Mouse (Mus musculus): ENCODE data around the gene Ndufaf8. TPM values are rescaled to one million over a fixed set of nuclear protein-coding genes. Genes with fewer than 3 reads are reported as not detected.

Ndufaf8 gene
- total RNA-seq, 2 experiments from 2014 or later: 32.5 to 36.1 TPM

DNA sequence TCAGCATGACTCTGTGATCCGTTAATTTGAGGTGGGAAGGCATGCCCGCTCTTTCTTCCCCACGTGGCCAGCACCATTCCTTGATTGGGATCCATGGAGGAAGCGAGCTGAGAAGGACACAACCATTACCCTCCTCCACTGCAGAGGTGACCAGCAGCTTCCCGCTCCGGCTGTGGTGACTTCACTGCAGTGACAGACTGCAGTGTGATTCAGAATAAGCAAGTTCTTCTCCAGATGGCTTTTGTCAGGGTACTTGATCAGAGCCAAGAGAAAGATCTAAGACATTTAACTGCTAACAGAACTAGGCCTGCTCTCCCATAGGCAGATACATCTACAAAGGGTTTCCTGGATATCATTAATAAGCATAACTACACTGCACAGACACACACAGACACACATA, 18.4 kb upstream of the Ndufaf8 start:
- peak in 1 of 2 experiments; percentile 48 for DNase-seq (ENCODE audit: low spot score in 2 of 2)

DNA sequence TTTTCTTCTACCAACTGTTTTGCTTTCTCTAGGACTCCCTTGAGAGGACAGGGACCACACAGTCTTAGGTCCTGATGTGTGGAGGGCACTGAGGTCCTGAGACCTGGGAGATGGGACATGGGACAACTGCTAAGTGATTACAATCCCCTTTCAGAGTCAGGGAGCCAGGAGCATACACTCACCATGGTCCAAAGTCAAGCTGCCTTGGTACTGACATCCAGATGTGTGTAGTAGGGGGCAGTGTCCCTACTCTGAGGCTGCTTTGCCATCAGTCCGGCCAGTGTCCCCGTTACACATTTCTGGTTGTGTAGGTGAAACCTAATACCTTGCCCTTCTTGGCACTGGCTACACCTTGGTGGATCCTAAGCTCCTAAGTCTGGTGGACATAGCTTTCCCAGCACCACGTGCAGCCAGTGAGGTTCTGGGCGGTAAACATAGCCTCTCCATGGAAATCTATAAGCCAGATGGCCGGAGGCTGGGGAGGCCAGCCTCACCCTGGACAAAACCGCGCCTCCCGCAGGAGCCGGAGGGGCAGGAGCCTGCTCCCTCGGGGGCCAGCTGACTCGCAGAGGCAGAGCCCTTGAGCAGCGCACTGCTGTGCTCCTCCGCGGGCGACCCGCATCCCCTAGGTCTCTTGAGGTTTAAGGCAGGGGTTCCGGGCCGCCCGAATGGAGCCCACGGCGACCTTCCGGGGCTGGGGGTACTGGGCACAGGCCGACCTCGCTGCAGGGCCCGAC, 12.7 kb upstream of the Ndufaf8 start:
- intact Hi-C loops (cut with DNase I): no loop called here
- peak in 1 of 2 experiments; percentile 21 for DNase-seq (ENCODE audit: low spot score in 2 of 2)

More for the DNA sequence above, 18.4 kb upstream of the Ndufaf8 start:
- intact Hi-C loops (cut with DNase I): loop anchor here (5.0 kb wide), 1 partner anchor 63 kb away; no protein-coding TSS in a partner anchor

DNA sequence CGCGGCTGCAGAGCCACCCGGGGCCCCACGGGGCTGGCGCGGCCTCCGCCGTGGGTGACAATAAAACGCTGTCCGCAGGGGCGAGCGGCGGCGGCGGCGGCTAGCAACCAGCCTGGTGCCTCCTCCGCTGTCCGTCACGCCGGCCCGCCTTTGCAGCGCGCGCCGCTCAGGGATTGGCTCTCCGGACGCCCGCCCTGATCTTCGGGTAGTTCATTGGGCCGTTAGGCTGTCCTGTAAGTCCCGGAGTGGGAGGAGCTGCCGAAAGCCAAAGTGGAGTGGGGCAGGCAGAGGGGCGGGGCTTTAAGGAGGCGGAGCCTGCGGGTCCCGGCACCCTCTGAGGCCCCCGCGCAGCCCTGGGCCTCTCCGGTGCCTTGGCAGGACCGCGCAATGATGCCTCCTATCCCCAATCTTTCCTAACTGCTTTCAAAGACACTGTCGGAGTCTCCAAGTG, 12.0 kb upstream of the Ndufaf8 start, which contains the start of gene Cep131:
TSS of gene Cep131 (minus strand) at position 126 of the 451 bp plus-strand sequence.
- DNase-seq (ENCODE audit: low spot score in 2 of 2): peak; percentile 97 to 99
- intact Hi-C loops (cut with DNase I): no loop called here

DNA sequence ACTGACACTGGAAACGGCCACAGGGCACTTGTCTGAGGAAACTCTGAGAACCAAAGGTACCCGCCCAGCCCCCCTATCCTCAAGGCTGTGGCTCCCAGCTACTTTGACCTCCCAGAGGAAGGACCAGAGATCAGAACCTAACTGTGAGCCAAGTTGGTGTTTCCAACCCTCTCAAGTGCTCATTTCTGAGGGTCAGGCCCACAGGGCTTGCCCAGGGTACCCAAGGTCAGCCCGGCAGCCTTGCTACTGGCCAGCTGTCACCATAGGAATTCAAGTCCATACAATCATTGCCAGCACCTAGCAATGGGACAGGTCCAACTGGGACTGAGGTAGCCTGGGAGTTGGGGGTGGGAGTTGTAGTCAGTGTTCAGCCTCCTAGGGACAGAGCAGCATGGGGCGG, 8.1 kb upstream of the Ndufaf8 start:
- DNase-seq (ENCODE audit: low spot score in 2 of 2): no peak
- intact Hi-C loops (cut with DNase I): no loop called here

DNA sequence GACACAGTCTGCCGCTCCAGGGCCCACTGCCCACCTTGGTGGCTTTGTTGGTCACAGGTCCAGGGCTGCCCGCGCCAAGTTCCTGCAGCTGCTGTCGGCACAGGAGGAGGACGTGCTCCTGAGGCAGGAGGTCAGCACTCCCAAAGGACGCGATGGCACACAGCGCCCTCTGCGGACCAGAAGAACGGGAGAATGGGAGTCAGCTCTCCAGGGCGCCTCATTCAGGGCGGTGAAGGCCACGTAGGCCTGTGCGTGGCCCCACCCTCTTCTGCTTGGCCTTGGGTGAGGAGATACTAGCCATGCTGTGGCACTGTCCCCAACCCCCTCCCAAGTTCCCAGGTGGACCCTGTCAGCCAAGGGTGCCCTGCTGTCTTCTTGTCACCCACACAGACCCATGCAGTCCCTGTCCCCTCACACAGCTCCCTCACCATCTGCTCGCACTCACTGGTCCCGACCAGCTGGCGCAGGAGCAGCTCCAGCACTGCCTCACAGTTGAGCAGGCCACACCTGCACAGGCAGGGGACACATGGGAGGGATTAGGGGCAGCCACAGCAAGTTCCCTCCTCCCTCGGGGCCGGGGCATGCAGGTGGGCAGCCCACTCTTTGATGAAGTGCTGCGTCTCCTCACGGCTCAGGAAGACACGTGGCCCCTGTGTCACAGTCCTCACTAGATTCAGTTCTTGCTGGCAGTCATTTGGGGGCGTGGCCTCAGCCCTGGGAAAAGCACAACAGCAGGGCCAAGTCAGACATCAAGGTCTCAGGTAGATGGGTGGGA, 5.7 kb upstream of the Ndufaf8 start:
- DNase-seq (ENCODE audit: low spot score in 2 of 2): no peak
- intact Hi-C loops (cut with DNase I): no loop called here

DNA sequence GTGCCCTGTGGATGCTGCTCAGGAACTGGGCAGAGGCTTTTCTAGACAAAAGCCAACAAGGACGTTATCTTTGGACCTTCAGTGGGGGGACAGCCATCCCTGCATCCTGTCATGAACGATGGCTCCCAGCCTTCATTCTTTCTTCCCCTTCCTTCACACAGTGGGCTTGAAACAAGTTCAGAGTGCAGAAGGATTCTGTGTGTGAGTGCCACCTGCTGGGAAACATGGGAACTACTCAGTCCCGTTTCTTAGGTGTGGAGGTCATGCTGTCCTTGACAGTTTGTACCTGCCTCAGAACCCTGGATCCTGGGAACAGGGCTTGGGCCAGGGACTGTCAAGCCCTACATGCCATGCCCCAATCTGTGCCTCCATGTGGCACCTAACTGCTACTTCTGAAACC, 2.3 kb downstream of the Ndufaf8 start:
- intact Hi-C loops (cut with DNase I): loop anchor here (2.0 to 5.0 kb wide), 2 partner anchors 89 to 188 kb away; partner anchors contain the start of gene Chmp6
- peak; percentile 67 to 78 for DNase-seq (ENCODE audit: low spot score in 2 of 2)

DNA sequence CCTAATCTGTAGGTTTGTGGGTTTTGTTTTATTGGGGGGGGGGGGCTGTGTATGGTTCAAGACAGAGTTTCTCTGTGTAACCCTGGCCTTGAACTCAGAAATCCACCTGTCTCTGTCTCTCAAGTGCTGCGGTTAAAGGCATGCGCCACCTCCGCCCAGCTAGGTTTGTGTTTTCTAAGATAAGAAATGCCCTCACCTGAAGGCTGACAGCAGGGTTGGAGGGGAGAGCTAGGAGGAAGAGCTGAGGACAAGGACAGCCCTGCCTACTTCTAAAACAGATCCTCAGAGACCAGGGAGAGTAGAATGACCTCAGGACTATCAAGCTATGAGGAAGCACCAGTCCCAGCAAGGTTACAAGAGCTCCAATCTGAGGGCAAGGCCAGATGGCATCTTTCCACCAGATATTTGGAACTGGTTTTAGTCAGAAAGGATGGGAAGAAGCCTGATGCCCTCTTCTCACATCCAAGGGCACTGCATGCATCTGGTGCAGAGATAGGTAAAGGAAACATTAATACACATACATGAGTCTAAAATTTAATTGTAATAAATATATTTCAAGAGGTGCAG, 4.8 kb downstream of the Ndufaf8 start:
- intact Hi-C loops (cut with DNase I): loop anchor here (5.0 kb wide), 1 partner anchor 91 kb away; no protein-coding TSS in a partner anchor
- DNase-seq (ENCODE audit: low spot score in 2 of 2): no peak

DNA sequence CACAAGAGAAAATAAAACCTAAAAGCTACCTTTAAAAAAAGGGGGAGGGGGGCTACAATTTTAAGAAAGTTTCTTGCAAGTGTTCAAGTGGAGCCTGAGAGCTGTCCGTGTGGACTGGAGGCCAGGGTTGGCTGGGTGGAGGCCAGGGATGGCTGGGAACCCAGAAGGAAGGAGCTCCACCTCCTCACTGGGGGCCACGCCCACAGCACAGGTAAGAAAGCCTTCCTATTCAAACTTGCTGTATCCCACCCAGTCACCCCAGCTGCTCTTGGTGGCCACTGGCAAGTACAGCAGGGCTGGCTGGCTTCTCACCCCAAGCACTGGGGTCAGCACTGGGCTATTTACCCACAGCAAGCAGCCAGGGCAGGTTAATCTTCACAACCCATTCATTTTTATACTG, 8.3 kb downstream of the Ndufaf8 start:
- no peak for DNase-seq (ENCODE audit: low spot score in 2 of 2)
- intact Hi-C loops (cut with DNase I): no loop called here

DNA sequence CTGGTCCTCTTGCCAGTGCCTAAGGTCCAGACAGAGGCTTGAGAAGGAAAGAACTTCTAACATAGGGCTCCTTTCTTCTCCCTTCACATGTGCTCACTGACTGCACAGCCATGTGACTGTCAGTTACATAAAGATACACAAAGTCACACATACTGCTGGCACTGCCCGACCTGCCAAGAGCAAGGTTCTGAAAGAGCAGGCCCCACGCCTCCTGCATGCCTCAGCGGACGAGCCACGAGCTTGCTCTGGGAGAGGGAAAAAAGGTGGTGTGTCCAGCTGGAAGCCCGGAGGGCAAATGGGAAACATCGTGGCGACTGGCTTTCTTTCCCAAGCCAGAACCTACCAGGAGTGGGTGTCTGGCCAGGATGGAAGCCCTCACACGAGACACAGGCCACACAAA, 9.1 kb downstream of the Ndufaf8 start:
- DNase-seq (ENCODE audit: low spot score in 2 of 2): no peak
- intact Hi-C loops (cut with DNase I): no loop called here

DNA sequence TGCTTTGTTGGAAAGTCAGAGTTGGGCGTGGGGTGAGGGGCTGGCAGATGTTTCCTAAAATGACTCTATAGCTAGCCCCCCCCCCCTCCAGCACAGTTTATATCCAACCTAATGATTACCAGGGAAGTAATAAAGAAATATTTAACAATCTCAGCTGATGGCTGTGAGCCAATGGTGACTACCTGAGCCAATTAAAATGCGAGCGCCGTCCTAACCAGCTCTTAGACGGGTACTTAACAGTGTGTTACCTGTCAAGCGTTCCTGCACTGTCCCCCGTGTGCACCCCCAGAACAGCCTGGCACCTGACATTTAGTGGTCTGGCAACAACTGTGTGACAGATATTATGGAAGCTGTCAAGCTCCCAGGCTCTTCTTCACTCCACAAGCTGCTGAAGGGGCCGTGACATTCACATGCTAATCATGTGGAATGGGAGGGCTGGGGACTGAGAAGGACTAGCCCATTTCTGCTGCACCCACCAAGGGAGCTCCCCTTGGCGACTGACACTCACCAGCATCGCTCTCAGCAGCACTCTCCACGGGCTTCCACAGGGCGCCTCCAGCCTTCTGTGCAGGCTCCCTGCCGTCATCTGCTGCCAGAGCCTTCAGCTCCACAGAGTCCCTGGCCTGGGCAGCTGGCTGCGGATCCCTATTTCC, 11.0 kb downstream of the Ndufaf8 start:
- DNase-seq (ENCODE audit: low spot score in 2 of 2): no peak
- intact Hi-C loops (cut with DNase I): loop anchor here (2.0 kb wide), 1 partner anchor 197 kb away; no protein-coding TSS in a partner anchor

DNA sequence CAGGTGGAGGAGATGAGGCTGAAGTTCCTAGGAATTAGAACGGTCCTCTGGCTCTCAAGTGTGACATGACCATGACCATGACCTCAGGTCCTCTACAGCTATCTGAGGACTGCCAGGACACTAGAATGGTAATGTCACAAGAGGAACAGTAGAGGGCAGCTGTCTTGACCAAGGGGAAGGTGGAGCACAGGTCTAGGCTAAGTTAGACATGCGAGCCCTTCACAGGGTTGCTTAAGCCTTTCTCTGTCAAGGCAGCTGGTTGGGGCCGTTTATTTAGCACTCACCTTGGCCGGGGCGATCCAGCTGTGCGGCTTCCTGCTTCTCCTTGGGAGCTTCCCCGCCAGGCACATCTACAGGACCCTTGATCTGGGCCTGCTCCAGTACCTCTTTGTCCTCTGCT, 11.8 kb downstream of the Ndufaf8 start:
- intact Hi-C loops (cut with DNase I): loop anchor here (2.0 kb wide), 1 partner anchor 196 kb away; no protein-coding TSS in a partner anchor
- DNase-seq (ENCODE audit: low spot score in 2 of 2): no peak

DNA sequence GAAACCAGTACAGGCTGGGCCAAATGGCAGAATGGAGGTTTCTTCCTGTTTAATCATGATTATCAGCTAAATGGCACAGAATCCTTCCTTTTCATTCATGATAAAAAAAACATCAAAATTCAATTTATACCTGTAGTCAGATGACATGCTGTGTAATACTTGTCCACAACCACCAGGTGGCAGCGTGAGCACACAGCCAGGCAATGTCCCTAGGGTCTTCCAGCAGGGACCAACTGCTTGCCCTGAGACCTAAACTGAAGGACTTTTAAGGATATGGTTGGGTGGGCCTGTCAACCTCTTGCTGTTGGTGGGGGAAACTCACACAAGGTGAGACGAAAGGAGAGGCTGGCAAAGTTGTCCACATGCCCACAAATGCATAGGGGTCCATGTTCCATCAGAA, 12.3 kb downstream of the Ndufaf8 start:
- no peak for DNase-seq (ENCODE audit: low spot score in 2 of 2)
- intact Hi-C loops (cut with DNase I): loop anchor here (2.0 kb wide), 1 partner anchor 196 kb away; no protein-coding TSS in a partner anchor

DNA sequence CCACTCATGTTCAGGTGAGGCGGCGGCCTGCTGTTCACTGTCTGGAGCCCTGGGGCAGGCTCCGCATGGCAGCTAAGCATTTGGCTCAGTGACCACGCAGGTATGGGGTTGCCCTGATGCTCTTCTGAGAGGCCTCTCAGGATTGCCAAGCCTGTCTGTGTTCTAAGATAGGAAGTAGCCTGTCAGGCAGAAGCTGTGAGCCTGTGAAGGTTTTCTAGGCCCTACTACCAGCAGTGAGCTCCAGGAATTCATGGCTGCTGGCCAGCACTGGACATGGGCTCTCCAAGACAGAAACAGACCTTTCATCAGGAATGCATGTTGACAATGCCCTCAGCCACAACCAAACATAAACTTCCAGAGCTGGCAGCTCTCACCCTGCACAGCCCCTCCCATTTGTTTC, 13.4 kb downstream of the Ndufaf8 start:
- intact Hi-C loops (cut with DNase I): no loop called here
- DNase-seq (ENCODE audit: low spot score in 2 of 2): no peak

DNA sequence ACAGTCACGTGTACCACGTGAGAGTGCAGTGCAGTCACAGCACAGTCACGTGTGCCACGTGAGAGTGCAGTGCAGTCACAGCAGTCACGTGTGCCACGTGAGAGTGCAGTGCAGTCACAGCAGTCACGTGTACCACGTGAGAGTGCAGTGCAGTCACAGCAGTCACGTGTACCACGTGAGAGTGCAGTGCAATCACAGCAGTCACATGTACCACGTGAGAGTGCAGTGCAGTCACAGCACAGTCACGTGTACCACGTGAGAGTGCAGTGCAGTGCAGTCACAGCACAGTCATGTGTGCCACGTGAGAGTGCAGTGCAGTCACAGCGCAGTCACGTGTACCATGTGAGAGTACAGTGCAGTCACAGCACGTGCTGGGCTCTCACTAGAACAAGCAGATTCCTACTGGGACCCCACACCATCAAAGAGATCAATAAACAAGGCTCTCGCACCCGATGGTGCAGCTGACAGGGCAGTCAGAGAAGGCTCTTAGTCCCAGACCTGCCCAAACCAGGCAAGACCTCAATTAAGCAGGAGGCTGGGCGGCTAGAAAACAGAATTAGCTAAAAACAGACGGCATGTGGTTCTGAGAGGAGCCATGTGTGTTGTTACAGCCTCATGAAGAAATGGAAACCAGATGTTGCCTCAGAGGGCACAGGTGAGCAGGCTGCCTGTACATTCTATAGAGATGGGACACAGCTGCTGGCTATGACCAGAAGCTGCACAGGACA, 15.9 kb downstream of the Ndufaf8 start:
- intact Hi-C loops (cut with DNase I): no loop called here
- no peak for DNase-seq (ENCODE audit: low spot score in 2 of 2)

DNA sequence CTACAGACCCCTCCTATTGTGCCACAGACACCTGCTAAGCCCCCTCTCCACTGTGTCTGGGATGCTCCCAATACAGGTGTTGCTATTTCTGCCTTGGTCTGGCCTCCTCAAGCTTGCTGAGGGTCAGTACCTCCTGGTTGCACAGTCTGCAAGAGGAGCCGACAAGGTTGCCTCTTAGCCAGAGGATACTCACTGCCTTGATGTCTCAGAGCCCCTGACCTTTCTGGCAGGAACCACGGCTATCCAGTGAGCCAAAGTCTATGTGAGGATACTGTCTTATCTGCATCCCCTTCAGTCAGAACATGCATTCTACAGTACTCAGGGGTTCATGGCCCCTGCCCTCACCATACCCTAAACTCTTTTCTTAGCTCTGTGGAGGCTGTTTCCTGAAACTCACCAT, 18.9 kb downstream of the Ndufaf8 start:
- no peak for DNase-seq (ENCODE audit: low spot score in 2 of 2)
- intact Hi-C loops (cut with DNase I): no loop called here

DNA sequence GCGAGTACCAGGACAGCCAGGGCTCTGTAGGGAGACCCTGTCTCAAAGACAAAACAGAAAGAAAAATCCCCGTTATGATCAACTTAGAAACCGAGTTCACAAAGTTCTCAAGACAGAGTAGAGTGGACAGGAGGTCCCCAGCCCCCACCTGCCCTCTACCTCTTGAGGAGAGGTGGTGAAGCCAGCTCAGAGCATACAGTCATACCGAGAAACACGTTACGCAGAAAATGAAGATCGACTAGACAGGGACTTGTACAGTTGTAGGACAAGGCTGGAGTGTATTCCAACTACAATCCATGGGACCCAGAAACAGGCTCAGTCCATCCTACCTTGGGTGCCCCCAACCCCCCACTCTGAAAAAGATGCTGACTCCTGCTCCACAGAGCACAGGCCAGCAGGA, 20.4 kb downstream of the Ndufaf8 start:
- DNase-seq (ENCODE audit: low spot score in 2 of 2): no peak
- intact Hi-C loops (cut with DNase I): no loop called here

DNA sequence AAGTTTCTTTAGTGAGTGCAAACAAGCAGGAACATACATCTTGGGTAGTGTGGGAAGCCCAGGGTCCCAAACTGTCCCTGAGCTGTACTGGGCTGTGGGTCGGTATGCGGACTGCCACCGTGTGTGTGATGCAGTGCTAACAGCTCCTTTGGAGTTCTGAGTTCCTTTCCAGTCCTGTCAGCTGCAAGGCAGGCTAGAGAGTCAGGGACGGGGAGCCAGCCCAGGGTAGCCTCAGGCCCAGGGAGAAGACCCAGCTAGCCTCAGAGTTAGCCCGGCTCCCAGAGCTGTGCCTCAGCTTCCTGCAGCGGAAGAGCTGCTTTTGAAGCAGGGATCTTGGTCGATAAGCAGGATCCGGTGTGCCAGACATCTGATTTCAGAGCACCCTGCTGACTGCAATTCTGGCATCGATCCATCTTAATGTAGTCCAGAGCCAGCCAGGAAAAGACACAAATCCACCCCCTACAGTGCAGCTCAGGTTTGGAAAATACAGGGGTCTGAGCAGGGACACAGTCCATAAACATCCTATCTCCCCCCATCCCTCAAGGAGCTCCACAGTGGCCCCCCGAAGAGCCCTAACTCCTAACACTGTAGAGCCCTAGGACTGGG, 21.3 kb downstream of the Ndufaf8 start:
- DNase-seq (ENCODE audit: low spot score in 2 of 2): no peak
- intact Hi-C loops (cut with DNase I): no loop called here

DNA sequence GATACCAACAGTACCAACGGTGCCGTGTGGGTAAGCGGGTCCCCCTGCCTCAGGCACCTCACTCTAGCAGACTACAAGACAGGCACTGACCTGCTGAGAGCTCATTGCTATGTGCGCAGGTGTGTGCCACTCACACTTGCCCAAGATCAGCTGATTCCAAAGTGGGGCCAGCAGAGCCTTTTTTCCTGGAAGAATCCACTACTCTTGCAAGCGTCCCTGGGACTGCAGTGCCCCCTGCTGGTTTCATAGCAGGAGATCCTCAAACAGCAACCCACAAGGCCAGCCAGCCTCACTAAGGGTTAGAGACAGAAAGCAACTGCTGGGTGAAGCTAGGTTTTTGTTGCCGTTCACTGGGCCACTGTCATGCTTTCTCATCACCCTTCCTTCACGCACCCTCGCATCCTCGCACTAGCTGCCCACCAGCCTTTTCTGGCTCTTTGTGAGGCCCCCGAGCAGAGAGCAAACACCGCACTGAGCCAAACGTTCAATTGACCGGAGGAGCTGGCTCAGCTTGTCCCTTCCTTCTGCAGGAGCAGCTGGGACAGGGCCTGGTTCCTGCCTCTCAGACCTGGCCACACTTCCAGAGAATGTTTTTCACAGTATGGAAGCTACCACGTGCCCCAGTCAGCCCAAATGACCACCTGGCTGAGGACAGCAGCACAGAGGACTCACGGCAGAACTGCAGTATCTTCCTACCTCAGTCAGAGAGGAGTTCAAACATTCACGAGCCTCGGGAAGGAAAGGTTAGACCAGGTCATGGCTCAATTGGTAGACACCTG, 22.1 kb downstream of the Ndufaf8 start:
- intact Hi-C loops (cut with DNase I): no loop called here

More for the DNA sequence above, 22.1 kb downstream of the Ndufaf8 start:
- DNase-seq (ENCODE audit: low spot score in 2 of 2): peak; percentile 69 to 82

Data from left cerebral cortex, postnatal 25 days (tissue).